1 mouse cellular context compared by ENCODE assay signal in genomic region chr4:140853626-140854025, GRCm38 (mm10).
TF ChIP-seq lines count a peak whose summit lies in the region.

No protein-coding gene starts in this region.

TF ChIP-seq in myocyte, 11 proteins besides CTCF, POLR2A, EP300 and RAD21:
- TF ChIP-seq E2F4 (IDR thresholded peaks at IDR 0.05; ENCODE audit: insufficient read depth), result no peak
- TF ChIP-seq TCF12 (IDR thresholded peaks at IDR 0.05; ENCODE audit: insufficient read depth, poor library complexity, severe bottlenecking), result no peak
- no peak for TF ChIP-seq SRF (IDR thresholded peaks at IDR 0.05; ENCODE audit: control insufficient read depth, insufficient read length, low read depth)
- no peak for TF ChIP-seq MAX (IDR thresholded peaks at IDR 0.05; ENCODE audit: low read depth)
- TF ChIP-seq POLR2AphosphoS2 (IDR thresholded peaks at IDR 0.05; ENCODE audit: insufficient read length, low read depth), result no peak
- TF ChIP-seq MYOG (IDR thresholded peaks at IDR 0.05; ENCODE audit: control insufficient read depth in 1 of 3, insufficient read depth in 1 of 3, insufficient read length in 2 of 3, low read depth in 2 of 3), result peak in 1 of 3 experiments; percentile 80
- peak; percentile 67 for TF ChIP-seq TCF3 (IDR thresholded peaks at IDR 0.05; ENCODE audit: insufficient read length, low read depth)
- no peak for TF ChIP-seq REST (IDR thresholded peaks at IDR 0.05; ENCODE audit: insufficient read depth, insufficient read length)
- no peak for TF ChIP-seq CEBPB (IDR thresholded peaks at IDR 0.05; ENCODE audit: insufficient read depth, poor library complexity, severe bottlenecking)
- no peak for TF ChIP-seq USF1 (IDR thresholded peaks at IDR 0.05; ENCODE audit: low read depth)
- peak in 2 of 3 experiments; percentile 63 to 82 for TF ChIP-seq MYOD1 (IDR thresholded peaks at IDR 0.05; ENCODE audit: control insufficient read depth in 1 of 3, insufficient read length in 2 of 3, low read depth in 2 of 3)
